ENCODE assay signal across 8 mouse cellular contexts in genomic region chr4:45764141-45764494, GRCm38 (mm10). TPM values are rescaled to one million over a fixed set of nuclear protein-coding genes. Genes with fewer than 3 reads are reported as not detected.
DNase-seq lines count a peak whose midpoint lies in the region; ATAC-seq and TF ChIP-seq lines count a peak whose summit lies in the region.

No protein-coding gene starts in this region.

- no peak overlapping the region for H3K27ac ChIP-seq in kidney, embryonic 14.5 days (ENCODE audit: low read depth, low read length)
- H3K27ac ChIP-seq in embryonic facial prominence, embryonic 15.5 days (replicated peaks), result peak overlapping the region; percentile 87
- H3K27ac ChIP-seq in liver, embryonic 15.5 days (replicated peaks), result no peak overlapping the region; the same call in 1 of the 2 replicates
- peak overlapping the region; percentile 36; the same call in 1 of the 2 replicates for H3K27ac ChIP-seq in stomach, embryonic 14.5 days (ENCODE audit: low read length)
- no peak overlapping the region for H3K27ac ChIP-seq in layer of hippocampus, adult 2 months

- no peak for ATAC-seq in kidney, embryonic 14.5 days (ENCODE audit: low FRiP score, low TSS enrichment)
- ATAC-seq in embryonic facial prominence, embryonic 15.5 days (ENCODE audit: insufficient number of reproducible peaks, low FRiP score, low TSS enrichment, low read depth), result no peak
- peak; percentile 66; the same call in 1 of the 2 replicates for ATAC-seq in liver, embryonic 15.5 days (ENCODE audit: insufficient read depth)
- no peak for ATAC-seq in stomach, embryonic 14.5 days (ENCODE audit: insufficient number of reproducible peaks, insufficient read depth, low FRiP score, low read depth)

- no peaks in the 10 kb centered on the region for H3K36me3 ChIP-seq in kidney, embryonic 14.5 days (ENCODE audit: control insufficient read depth, insufficient read depth, low read length)
- H3K36me3 ChIP-seq in embryonic facial prominence, embryonic 15.5 days, result no peaks in the 10 kb centered on the region
- H3K36me3 ChIP-seq in liver, embryonic 15.5 days (replicated peaks), result no peaks in the 10 kb centered on the region
- no peaks in the 10 kb centered on the region for H3K36me3 ChIP-seq in stomach, embryonic 14.5 days (ENCODE audit: control insufficient read depth, insufficient read depth, low read length)

- TF ChIP-seq CTCF in layer of hippocampus, adult 2 months (conservative IDR thresholded peaks at IDR 0.05), result no peak

- H3K27me3 ChIP-seq in kidney, embryonic 14.5 days (ENCODE audit: control insufficient read depth, insufficient read depth, low read length), result peaks cover 22% of the 10 kb centered on the region
- H3K27me3 ChIP-seq in embryonic facial prominence, embryonic 15.5 days, result peaks cover 39% of the 10 kb centered on the region
- H3K27me3 ChIP-seq in liver, embryonic 15.5 days, result peaks cover 65% of the 10 kb centered on the region
- H3K27me3 ChIP-seq in stomach, embryonic 14.5 days (ENCODE audit: control insufficient read depth, insufficient read depth, low read length), result no peaks in the 10 kb centered on the region; the same call in 1 of the 2 replicates

- H3K4me2 ChIP-seq in kidney, embryonic 14.5 days (replicated peaks; ENCODE audit: low read depth, low read length), result peak overlapping the region; percentile 35
- peak overlapping the region; percentile 39 for H3K4me2 ChIP-seq in embryonic facial prominence, embryonic 15.5 days (replicated peaks)
- peak overlapping the region; percentile 65 for H3K4me2 ChIP-seq in liver, embryonic 15.5 days
- 0 out of 2 replicates have a peak overlapping the region, but pooled peaks have one; percentile 16 for H3K4me2 ChIP-seq in stomach, embryonic 14.5 days (replicated peaks; ENCODE audit: low read depth, low read length)

- no peak overlapping the region for H3K9ac ChIP-seq in kidney, embryonic 14.5 days (ENCODE audit: low read depth, low read length)
- H3K9ac ChIP-seq in embryonic facial prominence, embryonic 15.5 days, result no peak overlapping the region
- peak overlapping the region; percentile 42; the same call in 1 of the 2 replicates for H3K9ac ChIP-seq in liver, embryonic 15.5 days
- peak overlapping the region; percentile 18; the same call in 1 of the 2 replicates for H3K9ac ChIP-seq in stomach, embryonic 14.5 days (replicated peaks; ENCODE audit: low read depth, low read length)

- 10% methylated on average over 10 of the region's 10 CpGs for WGBS in kidney, embryonic 14.5 days
- 8% methylated on average over 10 of the region's 10 CpGs for WGBS in embryonic facial prominence, embryonic 15.5 days
- WGBS in liver, embryonic 15.5 days (ENCODE audit: insufficient replicate concordance), result 5% methylated on average over 10 of the region's 10 CpGs
- WGBS in stomach, embryonic 14.5 days, result 22% methylated on average over 10 of the region's 10 CpGs

- intact Hi-C loops in heart, postnatal 25 days (cut with DNase I), result no loop called here

- H3K9me3 ChIP-seq in kidney, embryonic 14.5 days (ENCODE audit: control insufficient read depth, low read length), result no peaks in the 10 kb centered on the region; the same call in 1 of the 2 replicates
- no peaks in the 10 kb centered on the region for H3K9me3 ChIP-seq in embryonic facial prominence, embryonic 15.5 days (replicated peaks)
- H3K9me3 ChIP-seq in liver, embryonic 15.5 days (replicated peaks), result no peaks in the 10 kb centered on the region
- no peaks in the 10 kb centered on the region for H3K9me3 ChIP-seq in stomach, embryonic 14.5 days (ENCODE audit: control insufficient read depth, low read depth, low read length)

- 0 out of 2 replicates have a peak overlapping the region, but pooled peaks have one; percentile 8 for H3K4me3 ChIP-seq in kidney, embryonic 14.5 days (ENCODE audit: low read length)
- H3K4me3 ChIP-seq in embryonic facial prominence, embryonic 15.5 days (replicated peaks), result peak overlapping the region; percentile 12; the same call in 1 of the 2 replicates
- H3K4me3 ChIP-seq in liver, embryonic 15.5 days (replicated peaks), result peak overlapping the region; percentile 52
- no peak overlapping the region for H3K4me3 ChIP-seq in stomach, embryonic 14.5 days (ENCODE audit: low read depth, low read length)
- H3K4me3 ChIP-seq in layer of hippocampus, adult 2 months, result no peak overlapping the region

- peaks cover 34% of the 10 kb centered on the region for H3K4me1 ChIP-seq in kidney, embryonic 14.5 days (ENCODE audit: control insufficient read depth, insufficient read depth, low read length)
- peaks cover 53% of the 10 kb centered on the region for H3K4me1 ChIP-seq in embryonic facial prominence, embryonic 15.5 days
- peaks cover 57% of the 10 kb centered on the region for H3K4me1 ChIP-seq in liver, embryonic 15.5 days (replicated peaks)
- peaks cover 51% of the 10 kb centered on the region for H3K4me1 ChIP-seq in stomach, embryonic 14.5 days (ENCODE audit: control insufficient read depth, insufficient read depth, low read length)

- DNase-seq in kidney, adult 8-10 months, result no peak
- DNase-seq in heart, postnatal 25 days (ENCODE audit: low spot score), result peak; percentile 21
- DNase-seq in layer of hippocampus, adult 2 months (ENCODE audit: low spot score in 2 of 2), result no peak
- no peak for DNase-seq in cerebellum, adult 8-10 months

RNA-seq across cellular contexts. Expression of gene Aldh1b1, which starts 34.7 kb away (rescaled TPM):
- polyA plus RNA-seq in kidney, embryonic 14.5 days (2014; fragmentation: Nextera tagmentation; extraction: Ambion mirVana), result 2.0 and 2.2 TPM in 2 replicates
- 4.0 and 4.1 TPM in 2 replicates for polyA plus RNA-seq in embryonic facial prominence, embryonic 15.5 days (2015; fragmentation: Nextera tagmentation; extraction: Ambion mirVana)
- 10 to 100 TPM; 16.0 to 17.5 TPM for total RNA-seq in heart, postnatal 25 days (2021)
- polyA plus RNA-seq in liver, embryonic 15.5 days (2015; fragmentation: Nextera tagmentation; extraction: Ambion mirVana), result 84.6 and 101 TPM in 2 replicates
- 5.0 and 12.5 TPM in 2 replicates for polyA plus RNA-seq in stomach, embryonic 14.5 days (2014; fragmentation: Nextera tagmentation; extraction: Ambion mirVana)
- total RNA-seq in layer of hippocampus, adult 2 months (2021), result 1 to 10 TPM; 8.7 to 9.7 TPM

Comparison
In these comparisons a context has a peak if more than half of its experiments do, and no peak if none do; other contexts are left out.
1. H3K27ac ChIP-seq: peak in embryonic facial prominence, embryonic 15.5 days (single experiment) and stomach, embryonic 14.5 days (single experiment); none in kidney, embryonic 14.5 days (single experiment), liver, embryonic 15.5 days (single experiment) and layer of hippocampus, adult 2 months (single experiment).
2. H3K4me3 ChIP-seq: peak in kidney, embryonic 14.5 days (single experiment), embryonic facial prominence, embryonic 15.5 days (single experiment) and liver, embryonic 15.5 days (single experiment); none in stomach, embryonic 14.5 days (single experiment) and layer of hippocampus, adult 2 months (single experiment).
3. H3K9ac ChIP-seq: peak in liver, embryonic 15.5 days (single experiment) and stomach, embryonic 14.5 days (single experiment); none in kidney, embryonic 14.5 days (single experiment) and embryonic facial prominence, embryonic 15.5 days (single experiment).
4. Peak in every context shown above with its lines, with median percentiles within 50 percentile points of each other: H3K4me2 ChIP-seq.